Mouse (Mus musculus): Measurements from ENCODE around the gene Olfr1380. TPM values are rescaled to one million over a fixed set of nuclear protein-coding genes. Genes with fewer than 3 reads are reported as not detected.
"Not testable (repeated sequence)": the region's sequence is repeated elsewhere in the genome, so short reads cannot be mapped to it uniquely, and the experiment has no call there.

Olfr1380 gene
- total RNA-seq (2014; fragmentation: Nextera tagmentation) (not detected in 2 replicates), total RNA-seq (2017) (0.16 TPM in 1 of 2 replicates, not detected in the other), polyA plus RNA-seq (2012) (not detected in 2 replicates)

DNA sequence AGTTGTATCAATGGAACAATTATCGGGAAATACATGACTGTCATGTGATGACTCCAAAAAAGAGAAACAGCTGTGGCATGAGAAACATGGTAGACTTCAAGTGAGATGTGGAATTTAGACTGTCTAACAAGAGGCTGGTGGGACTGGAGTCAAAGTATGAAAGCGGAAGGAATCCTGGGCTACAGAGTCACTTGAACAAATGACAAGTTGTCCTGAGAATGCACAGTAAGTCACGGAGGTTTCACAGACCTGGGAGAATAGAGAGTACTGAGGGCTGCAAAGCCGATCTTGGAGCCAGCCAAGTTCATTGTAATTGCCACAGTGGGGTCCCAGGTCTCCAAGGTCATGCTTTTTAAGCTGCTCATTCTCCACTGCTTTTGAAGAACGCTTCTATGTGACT is at the start of gene Olfr1380:
Olfr1380 (plus strand) TSS at position 301 of the 400 bp plus-strand sequence.
- not testable (repeated sequence) for DNase-seq (ENCODE audit: low spot score); H3K36me3 ChIP-seq (replicated peaks); ATAC-seq (ENCODE audit: extremely low read depth, insufficient number of reproducible peaks, low FRiP score, poor library complexity, severe bottlenecking); H3K9me3 ChIP-seq (replicated peaks); H3K27me3 ChIP-seq (ENCODE audit: insufficient read depth, low read length); H3K4me1 ChIP-seq (ENCODE audit: insufficient read depth, low read depth, low read length); H3K4me3 ChIP-seq (ENCODE audit: low read depth, low read length)

DNA sequence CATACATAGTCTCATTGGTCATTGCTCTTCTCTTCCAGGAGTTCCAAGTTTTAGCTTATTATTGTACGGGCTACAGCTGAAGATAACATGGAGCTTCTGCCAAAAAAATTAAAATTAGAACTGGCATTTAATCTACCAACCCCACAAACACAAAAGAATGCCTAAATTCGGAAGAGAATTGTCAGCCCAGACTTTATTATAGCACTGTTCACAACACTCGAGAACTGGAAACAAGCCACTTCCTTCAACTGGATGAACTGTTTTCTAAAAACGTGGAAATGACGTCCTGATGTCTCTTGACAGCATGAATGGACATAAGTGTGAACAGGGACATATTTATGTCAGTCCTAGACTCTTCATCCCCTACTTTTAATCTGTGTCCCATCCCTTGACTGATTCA is 38.6 kb upstream of the Olfr1380 start:
- no peak for TF ChIP-seq GATA1 (IDR thresholded peaks at IDR 0.05; ENCODE audit: borderline replicate concordance, low read length)
- no peak for TF ChIP-seq TAL1 (conservative IDR thresholded peaks at IDR 0.05; ENCODE audit: low read depth, low read length)
- TF ChIP-seq POLR2AphosphoS5 (IDR thresholded peaks at IDR 0.05; ENCODE audit: insufficient replicate concordance, low read depth, low read length), result no peak
- no peak for TF ChIP-seq GATA2 (IDR thresholded peaks at IDR 0.05; ENCODE audit: borderline replicate concordance, low read depth, low read length)
- no peak for TF ChIP-seq CTCF (IDR thresholded peaks at IDR 0.05; ENCODE audit: low read depth, low read length)
- Histone ChIP-seq H3K27me3 (ENCODE audit: insufficient read depth, low read length) (no peaks in the 10 kb centered on the region), H3K4me1 (ENCODE audit: insufficient read depth, low read depth, low read length) (no peaks in the 10 kb centered on the region), H3K9me3 (replicated peaks) (no peaks in the 10 kb centered on the region), H3K36me3 (replicated peaks) (no peaks in the 10 kb centered on the region), H3K4me3 (ENCODE audit: low read depth, low read length) (no peak overlapping the region)
- DNase-seq (ENCODE audit: low spot score) (no peak), ATAC-seq (ENCODE audit: extremely low read depth, insufficient number of reproducible peaks, low FRiP score, poor library complexity, severe bottlenecking) (no peak)

- ATAC-seq (ENCODE audit: extremely low read depth, insufficient number of reproducible peaks, low FRiP score, poor library complexity, severe bottlenecking), result no peak
- no peaks in the 10 kb centered on the region for H3K4me1 ChIP-seq (ENCODE audit: insufficient read depth, low read depth, low read length)
- no peak for TF ChIP-seq GATA2 (IDR thresholded peaks at IDR 0.05; ENCODE audit: borderline replicate concordance, low read depth, low read length)
- TF ChIP-seq TAL1 (conservative IDR thresholded peaks at IDR 0.05; ENCODE audit: low read depth, low read length), result no peak
- TF ChIP-seq CTCF (IDR thresholded peaks at IDR 0.05; ENCODE audit: low read depth, low read length), result no peak
- TF ChIP-seq GATA1 (IDR thresholded peaks at IDR 0.05; ENCODE audit: borderline replicate concordance, low read length), result no peak
- TF ChIP-seq POLR2AphosphoS5 (IDR thresholded peaks at IDR 0.05; ENCODE audit: insufficient replicate concordance, low read depth, low read length), result no peak
- DNase-seq (ENCODE audit: low spot score), result no peak
- H3K9me3 ChIP-seq (replicated peaks), result no peaks in the 10 kb centered on the region
- H3K27me3 ChIP-seq (ENCODE audit: insufficient read depth, low read length), result no peaks in the 10 kb centered on the region
- no peak within 1 kb of the TSS for H3K4me3 ChIP-seq (ENCODE audit: low read depth, low read length)
- H3K36me3 ChIP-seq (replicated peaks), result no peaks in the 10 kb centered on the region
Observed at GRCm38 (mm10) chr11:49519348-49519747, 37.3 kb upstream of the Olfr1380 start, which contains the start of gene Olfr1383. Gene Olfr1383 (plus strand): TSS chr11:49519648.

DNA sequence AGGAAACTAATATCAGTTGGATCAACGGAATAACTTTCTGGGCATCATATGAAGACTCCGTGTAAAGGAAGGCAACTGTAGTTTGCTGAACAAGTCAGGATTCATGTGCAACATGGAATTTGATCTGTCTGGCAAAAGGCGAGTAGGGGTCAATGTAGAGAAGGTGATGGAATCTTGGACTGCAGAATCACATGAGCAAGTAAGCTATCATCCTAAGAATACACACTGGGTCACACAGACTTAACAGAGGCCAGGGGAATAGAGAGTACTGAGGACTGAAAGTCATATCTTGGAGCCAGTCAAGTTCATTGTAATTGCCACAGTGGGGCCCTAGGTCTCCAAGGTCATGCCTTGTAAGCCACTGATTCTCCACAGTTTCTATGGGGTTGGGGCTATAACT is 28.7 kb upstream of the Olfr1380 start, which contains the start of gene Olfr1382:
Olfr1382 (plus strand) TSS at position 301 of the 400 bp plus-strand sequence.
- no peaks in the 10 kb centered on the region for H3K27me3 ChIP-seq (ENCODE audit: insufficient read depth, low read length)
- no peaks in the 10 kb centered on the region for H3K36me3 ChIP-seq (replicated peaks)
- no peak for DNase-seq (ENCODE audit: low spot score)
- no peak within 1 kb of the TSS for H3K4me3 ChIP-seq (ENCODE audit: low read depth, low read length)
- H3K9me3 ChIP-seq (replicated peaks), result no peaks in the 10 kb centered on the region
- TF ChIP-seq TAL1 (conservative IDR thresholded peaks at IDR 0.05; ENCODE audit: low read depth, low read length) (no peak), GATA1 (IDR thresholded peaks at IDR 0.05; ENCODE audit: borderline replicate concordance, low read length) (no peak), GATA2 (IDR thresholded peaks at IDR 0.05; ENCODE audit: borderline replicate concordance, low read depth, low read length) (no peak), CTCF (IDR thresholded peaks at IDR 0.05; ENCODE audit: low read depth, low read length) (no peak), POLR2AphosphoS5 (IDR thresholded peaks at IDR 0.05; ENCODE audit: insufficient replicate concordance, low read depth, low read length) (no peak)
- no peaks in the 10 kb centered on the region for H3K4me1 ChIP-seq (ENCODE audit: insufficient read depth, low read depth, low read length)
- no peak for ATAC-seq (ENCODE audit: extremely low read depth, insufficient number of reproducible peaks, low FRiP score, poor library complexity, severe bottlenecking)

- Histone ChIP-seq H3K4me1 (ENCODE audit: insufficient read depth, low read depth, low read length) (no peaks in the 10 kb centered on the region), H3K4me3 (ENCODE audit: low read depth, low read length) (no peak overlapping the region), H3K36me3 (replicated peaks) (no peaks in the 10 kb centered on the region), H3K27me3 (ENCODE audit: insufficient read depth, low read length) (no peaks in the 10 kb centered on the region), H3K9me3 (replicated peaks) (no peaks in the 10 kb centered on the region)
- ATAC-seq (ENCODE audit: extremely low read depth, insufficient number of reproducible peaks, low FRiP score, poor library complexity, severe bottlenecking) (no peak), DNase-seq (ENCODE audit: low spot score) (no peak)
- no peak for TF ChIP-seq CTCF (IDR thresholded peaks at IDR 0.05; ENCODE audit: low read depth, low read length)
- no peak for TF ChIP-seq GATA2 (IDR thresholded peaks at IDR 0.05; ENCODE audit: borderline replicate concordance, low read depth, low read length)
- TF ChIP-seq GATA1 (IDR thresholded peaks at IDR 0.05; ENCODE audit: borderline replicate concordance, low read length), result no peak
- TF ChIP-seq POLR2AphosphoS5 (IDR thresholded peaks at IDR 0.05; ENCODE audit: insufficient replicate concordance, low read depth, low read length), result no peak
- TF ChIP-seq TAL1 (conservative IDR thresholded peaks at IDR 0.05; ENCODE audit: low read depth, low read length), result no peak
Observed at GRCm38 (mm10) chr11:49532761-49533160, 23.9 kb upstream of the Olfr1380 start.

GRCm38 (mm10) chr11:49536631-49537030 is 20.0 kb upstream of the Olfr1380 start:
- ATAC-seq (ENCODE audit: extremely low read depth, insufficient number of reproducible peaks, low FRiP score, poor library complexity, severe bottlenecking); DNase-seq (ENCODE audit: low spot score); H3K4me1 ChIP-seq (ENCODE audit: insufficient read depth, low read depth, low read length); H3K36me3 ChIP-seq (replicated peaks); H3K9me3 ChIP-seq (replicated peaks); H3K27me3 ChIP-seq (ENCODE audit: insufficient read depth, low read length); H3K4me3 ChIP-seq (ENCODE audit: low read depth, low read length): not testable (repeated sequence)

GRCm38 (mm10) chr11:49543149-49543548 is 13.5 kb upstream of the Olfr1380 start, which contains the start of gene Olfr1381:
Gene Olfr1381 (plus strand): TSS chr11:49543449.
- H3K9me3 ChIP-seq (replicated peaks); H3K4me1 ChIP-seq (ENCODE audit: insufficient read depth, low read depth, low read length); H3K4me3 ChIP-seq (ENCODE audit: low read depth, low read length); DNase-seq (ENCODE audit: low spot score); H3K36me3 ChIP-seq (replicated peaks); H3K27me3 ChIP-seq (ENCODE audit: insufficient read depth, low read length); ATAC-seq (ENCODE audit: extremely low read depth, insufficient number of reproducible peaks, low FRiP score, poor library complexity, severe bottlenecking): not testable (repeated sequence)

- H3K4me1 ChIP-seq (ENCODE audit: insufficient read depth, low read depth, low read length); H3K27me3 ChIP-seq (ENCODE audit: insufficient read depth, low read length); DNase-seq (ENCODE audit: low spot score); H3K9me3 ChIP-seq (replicated peaks); H3K36me3 ChIP-seq (replicated peaks); H3K4me3 ChIP-seq (ENCODE audit: low read depth, low read length); ATAC-seq (ENCODE audit: extremely low read depth, insufficient number of reproducible peaks, low FRiP score, poor library complexity, severe bottlenecking): not testable (repeated sequence)
Observed at GRCm38 (mm10) chr11:49554033-49554432, 2.6 kb upstream of the Olfr1380 start.

- not testable (repeated sequence) for DNase-seq (ENCODE audit: low spot score); H3K27me3 ChIP-seq (ENCODE audit: insufficient read depth, low read length); ATAC-seq (ENCODE audit: extremely low read depth, insufficient number of reproducible peaks, low FRiP score, poor library complexity, severe bottlenecking); H3K36me3 ChIP-seq (replicated peaks); H3K4me3 ChIP-seq (ENCODE audit: low read depth, low read length); H3K9me3 ChIP-seq (replicated peaks); H3K4me1 ChIP-seq (ENCODE audit: insufficient read depth, low read depth, low read length)
Observed at GRCm38 (mm10) chr11:49575054-49575453, 18.4 kb downstream of the Olfr1380 start.

DNA sequence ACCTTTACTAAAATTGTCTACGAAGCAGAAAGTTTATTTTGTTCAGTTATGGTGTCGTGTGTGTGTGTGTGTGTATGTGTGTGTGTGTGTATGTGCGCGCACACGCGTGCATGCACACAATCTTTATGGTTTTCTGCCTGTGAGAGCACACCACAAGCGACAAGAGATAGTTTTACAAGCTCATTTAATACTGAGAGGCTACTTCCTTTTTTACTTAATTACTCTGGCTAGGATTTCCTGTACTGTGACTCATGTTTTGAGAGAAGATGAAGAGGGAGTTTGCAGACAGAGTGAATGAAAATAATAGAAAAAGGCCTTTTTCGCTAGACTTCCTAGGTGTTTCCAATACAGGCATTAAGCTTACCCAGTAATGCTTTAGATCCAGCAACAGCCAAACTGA is 23.8 kb downstream of the Olfr1380 start:
- H3K4me1 ChIP-seq (ENCODE audit: insufficient read depth, low read depth, low read length); DNase-seq (ENCODE audit: low spot score); ATAC-seq (ENCODE audit: extremely low read depth, insufficient number of reproducible peaks, low FRiP score, poor library complexity, severe bottlenecking); H3K9me3 ChIP-seq (replicated peaks); H3K4me3 ChIP-seq (ENCODE audit: low read depth, low read length); H3K27me3 ChIP-seq (ENCODE audit: insufficient read depth, low read length); H3K36me3 ChIP-seq (replicated peaks): not testable (repeated sequence)
